Mouse (Mus musculus) megakaryocyte, embryonic 14.5 days (primary cell): ENCODE results near the gene Ptprm.

Experiments
- FLI1 ChIP-seq: IDR thresholded peaks from 2 replicates; pipeline ENCODE4 v1.6.1; 2012; ENCODE audit warnings: low read length, inconsistent platforms, mixed read lengths
- GATA1 ChIP-seq: IDR thresholded peaks from 3 replicates; pipeline ENCODE4 v1.6.1; 2012; ENCODE audit warnings: mixed read lengths, low read length, inconsistent platforms, borderline replicate concordance

DNA sequence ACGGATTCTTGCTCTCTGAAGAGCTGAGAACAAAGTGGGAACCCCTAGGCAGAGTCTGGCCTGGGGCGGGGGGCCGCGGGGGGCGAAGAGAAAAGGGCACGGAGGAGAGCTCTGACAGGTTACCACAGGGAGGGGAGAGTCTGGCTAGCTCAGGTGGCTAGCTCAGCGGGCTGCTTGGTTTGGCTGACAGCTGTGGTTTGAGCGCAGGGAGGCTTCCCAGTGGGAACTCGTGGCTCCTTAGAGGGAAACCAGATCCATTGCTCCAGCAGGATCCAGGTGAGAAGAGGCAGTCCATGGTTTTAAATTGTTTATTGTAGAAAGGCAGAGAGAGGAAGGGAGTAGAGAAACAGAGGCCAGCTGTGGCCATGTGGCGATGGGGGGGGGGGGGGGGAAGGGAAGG lies 689.5 kb downstream of the Ptprm start:
- TF ChIP-seq GATA1 (no peak), FLI1 (no peak)
